Mouse (Mus musculus) right cerebral cortex, postnatal 10 days (tissue): ENCODE measurements at regions not wholly inside any gene's neighbourhood (a gene's known extent, or its start where the extent isn't known, plus 50 kb on each side); places are given as distances from the start of the nearest gene placed in this dataset.

Experiments used
- DNase-seq, 2 experiments: peaks; one replicate each; pipeline ENCODE4 v3.0.0; 2021; ENCODE audit warnings: low spot score in 2 of 2

DNA sequence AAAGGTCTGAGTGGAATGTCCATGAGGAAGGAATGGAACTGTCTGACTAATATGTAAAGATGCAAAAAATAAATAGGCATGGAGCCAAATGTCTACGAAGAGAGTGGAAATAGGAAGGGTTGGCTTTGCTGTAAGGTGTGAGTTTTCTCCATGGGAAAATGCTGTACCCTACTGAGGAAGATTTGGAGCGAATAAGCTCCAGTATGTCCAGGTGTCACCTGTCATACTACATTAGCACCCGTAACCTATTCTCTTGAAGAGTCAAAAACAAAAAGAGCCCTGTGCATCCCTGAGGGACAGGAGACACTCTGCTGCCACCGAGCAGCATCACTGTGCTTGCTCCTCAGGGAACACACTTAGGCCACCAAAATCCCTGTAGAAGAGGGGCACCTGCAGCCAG is 95.0 kb upstream of the Tas2r119 start:
- DNase-seq, result no peak

DNA sequence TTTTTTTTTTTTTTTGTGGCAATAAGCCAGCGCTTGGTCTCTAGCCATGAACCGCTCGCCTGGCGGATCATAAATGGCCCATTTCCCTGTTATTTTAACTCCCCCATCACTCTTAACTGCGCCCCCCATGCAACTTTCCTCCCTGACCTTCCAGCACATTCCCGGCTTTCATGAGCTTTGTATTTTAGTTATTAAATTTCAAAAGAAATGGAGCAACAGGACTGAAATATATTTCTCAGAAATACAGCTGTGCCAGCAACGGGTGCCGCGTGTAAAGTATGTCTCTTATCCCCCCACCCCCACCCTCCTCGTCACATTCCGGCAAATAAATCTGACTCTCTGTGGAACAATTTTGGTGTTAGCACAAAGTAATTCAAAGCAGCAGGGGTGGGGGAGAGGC is 83.2 kb upstream of the Tas2r119 start:
- DNase-seq, result no peak

DNA sequence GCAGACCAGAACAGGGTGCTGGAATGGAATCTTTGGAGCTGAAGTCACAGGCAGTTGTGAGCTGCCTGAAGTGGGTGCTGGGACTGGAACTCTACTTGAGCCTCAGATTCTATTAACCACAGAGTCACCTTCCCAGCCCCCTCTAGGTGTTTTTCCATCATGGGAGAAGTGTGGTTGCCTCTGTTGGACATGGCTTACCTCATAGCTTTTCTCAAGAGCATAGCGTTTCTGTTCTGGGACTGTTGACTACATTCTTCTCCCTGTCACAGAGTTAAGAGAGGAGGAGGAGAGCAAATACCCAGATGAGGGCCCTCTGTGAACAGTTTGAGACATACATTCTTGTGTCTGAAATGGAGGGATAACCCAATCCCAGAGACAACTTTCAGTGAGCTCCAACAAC is 81.5 kb upstream of the Tas2r119 start:
- DNase-seq, result no peak

DNA sequence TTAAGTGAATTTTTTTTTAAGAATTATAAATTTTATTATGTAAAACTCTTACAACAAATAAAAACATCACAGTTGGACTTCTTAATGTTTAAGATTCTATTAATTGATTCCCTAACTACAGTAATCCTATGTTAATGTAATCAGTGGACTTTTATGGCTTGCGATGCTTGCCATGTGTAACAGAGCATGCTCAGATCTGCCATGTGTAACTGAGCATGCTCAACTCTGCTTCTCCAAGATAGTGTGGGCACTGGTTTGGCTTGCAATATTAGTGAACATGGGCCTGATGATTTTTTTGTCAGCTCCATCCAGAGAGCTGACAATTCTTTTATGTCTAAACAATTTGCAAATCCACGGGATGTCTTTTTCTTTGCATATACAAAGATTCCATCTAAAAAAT is 66.4 kb upstream of the Tas2r119 start:
- DNase-seq, result no peak
